Mouse (Mus musculus) fibroblast of lung, adult 2 months (primary cell): Measurements from ENCODE around the gene Catsper2.
"Not testable (repeated sequence)": the region's sequence is repeated elsewhere in the genome, so short reads cannot be mapped to it uniquely, and the experiment has no call there.

Experiments
- DNase-seq: peaks from one replicate; pipeline ENCODE4 v3.0.0-alpha.2; 2011; ENCODE audit warnings: low read depth

The Catsper2 gene

DNA sequence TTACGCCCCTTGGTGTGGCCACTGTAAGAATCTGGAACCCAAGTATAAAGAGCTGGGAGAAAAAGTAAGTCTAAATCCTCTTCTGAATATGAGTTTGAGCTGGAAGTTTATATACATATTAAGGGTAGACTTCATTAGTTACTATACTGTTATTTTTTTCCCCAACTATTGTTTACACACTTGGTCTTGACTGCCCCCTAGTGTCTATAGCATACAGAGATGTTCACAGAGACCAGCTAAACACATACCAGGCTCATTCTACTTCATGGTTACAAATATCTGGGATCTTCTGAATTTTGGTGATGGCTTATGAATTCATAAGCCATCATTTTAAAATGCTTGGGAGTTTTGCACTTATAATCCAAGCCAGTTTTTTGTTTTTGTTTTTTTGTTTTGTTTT lies 21.3 kb upstream of the Catsper2 start:
- DNase-seq = no peak

DNA sequence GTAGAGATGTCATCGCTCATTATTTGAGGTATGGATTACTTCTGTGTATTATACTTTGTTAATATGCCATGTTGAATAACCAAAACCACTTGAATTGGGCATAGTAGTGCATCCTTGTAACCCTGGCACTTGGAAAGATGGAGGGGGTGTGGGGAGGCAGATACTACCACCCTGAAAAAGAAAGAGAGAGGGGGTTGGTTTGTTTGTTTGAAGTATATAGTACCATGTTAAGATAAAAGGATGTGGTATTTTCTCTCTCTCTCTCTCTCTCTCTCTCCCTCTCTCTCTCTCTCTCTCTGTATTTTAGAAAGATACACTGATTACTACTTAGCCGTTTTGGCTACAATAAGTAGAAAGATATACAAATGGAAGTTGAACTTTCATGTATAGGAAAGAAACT lies 12.3 kb upstream of the Catsper2 start:
- no peak for DNase-seq

DNA sequence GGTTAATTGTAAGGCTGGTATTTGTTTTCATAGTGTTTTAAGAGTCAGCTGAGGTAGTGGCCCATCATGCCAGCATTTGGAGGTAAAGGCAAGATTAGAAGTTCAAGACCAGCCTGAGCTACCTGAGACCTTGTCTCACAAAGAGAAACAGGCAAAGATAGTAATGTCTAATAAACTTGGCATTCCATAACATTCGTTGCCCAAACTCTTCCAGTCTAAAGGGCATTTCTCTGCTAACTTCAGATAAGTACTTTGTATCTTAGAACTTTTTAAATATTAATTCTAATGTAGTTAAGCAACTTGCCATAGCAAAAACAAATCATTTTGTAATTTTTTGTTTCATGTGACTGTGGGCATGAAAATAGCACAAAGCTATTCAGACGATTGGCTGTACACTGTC lies 9.6 kb upstream of the Catsper2 start:
- DNase-seq = no peak

- no peak for DNase-seq
These were observed 4.9 kb upstream of the Catsper2 start for GRCm38 (mm10) chr2:121418476-121418875.

DNA sequence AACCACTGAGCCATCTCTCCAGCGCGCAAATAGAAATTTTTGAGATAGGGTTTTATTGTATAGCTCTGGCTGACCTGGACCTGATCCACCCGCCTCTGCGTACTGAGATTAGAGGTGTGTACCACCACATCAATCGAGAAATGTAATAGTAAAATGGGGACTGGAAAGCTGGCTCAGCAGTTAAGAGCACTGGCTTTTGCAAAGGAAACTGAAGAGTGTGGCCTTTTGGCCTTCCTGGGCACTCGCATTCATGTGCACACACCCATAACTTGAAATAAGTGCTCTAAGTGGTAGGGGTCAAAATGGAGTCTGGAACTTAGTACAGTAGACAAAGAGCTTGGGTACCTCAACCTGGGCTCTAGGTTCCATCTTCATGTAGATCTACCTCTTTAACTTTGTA lies 2.8 kb upstream of the Catsper2 start:
- no peak for DNase-seq

GRCm38 (mm10) chr2:121415591-121415990 lies 2.0 kb upstream of the Catsper2 start:
- DNase-seq = no peak

- no peak for DNase-seq
These were observed 1.5 kb upstream of the Catsper2 start for GRCm38 (mm10) chr2:121415103-121415502.

DNA sequence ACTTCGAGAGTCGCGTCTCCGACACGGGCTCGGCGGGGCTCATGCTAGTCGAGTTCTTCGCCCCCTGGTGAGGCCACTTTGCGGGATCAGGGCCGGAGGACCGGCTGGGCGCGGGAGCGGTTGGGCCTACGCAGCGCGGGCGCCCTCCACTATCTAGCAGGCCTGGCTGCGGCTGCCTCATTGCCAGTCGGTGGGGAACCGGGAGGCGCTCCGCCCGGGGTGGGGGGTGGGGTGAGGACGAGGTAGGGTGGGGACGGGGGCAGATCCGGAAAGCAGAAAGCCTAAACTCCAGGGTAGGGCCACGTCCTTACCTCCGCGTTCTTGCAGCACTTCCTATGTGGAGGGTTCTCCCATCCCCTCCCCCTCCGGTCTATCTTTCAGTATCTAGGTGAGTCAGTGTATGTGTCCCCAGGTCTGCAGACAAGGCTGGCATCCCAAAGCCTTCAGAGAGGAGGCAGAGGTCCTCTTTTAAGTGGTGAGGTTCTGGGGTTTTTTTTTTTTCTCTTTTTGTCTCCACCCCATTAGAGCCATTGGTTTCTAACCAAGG lies 620 bp upstream of the Catsper2 start:
- no peak for DNase-seq

- DNase-seq = no peak
These were observed 677 bp downstream of the Catsper2 start for GRCm38 (mm10) chr2:121412843-121413386.

GRCm38 (mm10) chr2:121408160-121408559 lies 5.4 kb downstream of the Catsper2 start:
- DNase-seq = no peak

GRCm38 (mm10) chr2:121403296-121403695 lies 10.3 kb downstream of the Catsper2 start:
- DNase-seq = no peak

GRCm38 (mm10) chr2:121396624-121397023 lies 17.0 kb downstream of the Catsper2 start:
- DNase-seq = peak; percentile 34

DNA sequence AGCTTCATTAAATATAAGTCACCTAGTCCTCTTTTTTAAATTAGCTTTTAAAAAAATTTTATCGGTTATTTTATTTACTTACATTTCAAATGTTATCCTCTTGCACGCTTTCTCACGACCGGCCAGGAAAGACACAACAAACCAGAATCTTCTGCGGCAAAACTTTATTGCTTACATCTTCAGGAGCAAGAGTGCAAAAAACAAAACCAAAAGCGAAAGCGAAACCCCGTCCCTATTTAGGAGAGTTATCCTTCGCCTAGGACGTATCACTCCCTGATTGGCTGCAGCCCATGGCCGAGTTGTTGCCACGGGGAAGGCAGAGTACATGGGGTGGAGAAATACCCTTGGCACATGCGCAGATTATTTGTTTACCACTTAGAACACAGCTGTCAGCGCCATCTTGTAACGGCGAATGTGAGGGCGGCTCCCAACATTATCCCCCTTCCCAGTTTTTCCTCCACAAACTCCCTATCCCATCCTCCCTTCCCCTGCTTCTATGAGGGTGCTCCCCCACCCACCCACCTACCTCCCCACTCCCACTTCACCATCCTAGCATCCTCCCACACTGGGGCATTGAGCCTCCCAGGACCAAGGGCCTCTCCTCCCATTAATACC lies 26.5 kb downstream of the Catsper2 start, which contains the start of gene Strc:
TSS of gene Strc (minus strand) at position 208 of the 615 bp plus-strand sequence.
- DNase-seq = not testable (repeated sequence)

DNA sequence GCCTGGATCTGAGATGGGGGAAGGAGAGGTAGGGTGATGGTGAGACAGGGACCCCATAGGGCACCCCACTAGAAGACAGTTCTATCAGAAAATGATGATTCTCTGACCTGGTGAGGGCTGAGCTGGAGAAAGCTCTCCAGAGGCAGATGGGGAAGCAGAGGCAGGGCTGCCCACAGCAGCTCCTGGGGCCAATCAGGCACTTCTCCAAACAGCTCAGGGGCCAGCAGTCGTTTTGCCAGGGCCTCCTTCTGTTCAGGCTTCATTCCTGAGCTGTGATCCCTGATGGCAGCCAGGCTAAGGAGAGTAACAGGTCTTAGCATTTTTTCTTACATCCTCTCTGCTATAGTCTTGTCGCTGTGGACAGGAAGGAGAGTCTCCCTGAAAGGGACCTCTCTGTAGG lies 38.8 kb downstream of the Catsper2 start:
- no peak for DNase-seq

DNA sequence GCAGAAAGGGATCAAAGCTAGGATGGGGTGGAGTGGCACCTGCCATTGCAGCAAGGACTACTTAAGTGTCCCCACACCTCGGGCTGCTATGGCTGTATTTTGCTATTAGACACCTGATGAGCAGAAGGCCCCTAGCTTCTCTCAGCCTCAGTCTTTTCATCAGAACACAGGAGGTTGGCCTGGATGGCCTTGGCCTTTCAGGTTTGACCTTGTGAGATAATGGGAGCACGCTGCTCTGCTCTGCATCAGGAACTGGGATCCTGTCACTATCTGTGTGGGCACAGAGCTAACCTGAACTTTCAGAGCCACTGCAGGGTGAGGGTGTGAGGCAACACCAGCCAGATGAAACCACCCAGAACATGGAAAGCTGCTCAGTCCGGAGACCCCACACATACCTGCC lies 41.3 kb downstream of the Catsper2 start:
- DNase-seq = no peak

DNA sequence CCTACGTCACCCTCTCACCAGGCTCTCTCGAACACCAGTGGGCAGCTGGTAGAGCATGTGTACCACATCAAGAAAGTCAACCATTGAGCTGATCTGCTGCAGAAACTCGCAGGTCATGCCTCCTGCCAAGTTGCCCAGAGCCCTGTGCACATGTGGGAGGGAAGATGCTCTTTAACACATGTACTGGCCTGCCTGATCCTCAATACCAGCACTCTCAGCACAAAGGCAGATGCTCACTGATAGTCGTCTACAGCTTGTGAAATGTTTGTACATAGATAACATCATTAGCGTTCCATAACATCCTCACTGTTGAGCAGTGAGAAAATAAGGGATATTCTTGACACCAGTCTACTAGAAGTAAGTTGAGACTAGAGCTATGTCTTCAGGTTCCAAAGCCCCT lies 42.7 kb downstream of the Catsper2 start:
- no peak for DNase-seq

DNA sequence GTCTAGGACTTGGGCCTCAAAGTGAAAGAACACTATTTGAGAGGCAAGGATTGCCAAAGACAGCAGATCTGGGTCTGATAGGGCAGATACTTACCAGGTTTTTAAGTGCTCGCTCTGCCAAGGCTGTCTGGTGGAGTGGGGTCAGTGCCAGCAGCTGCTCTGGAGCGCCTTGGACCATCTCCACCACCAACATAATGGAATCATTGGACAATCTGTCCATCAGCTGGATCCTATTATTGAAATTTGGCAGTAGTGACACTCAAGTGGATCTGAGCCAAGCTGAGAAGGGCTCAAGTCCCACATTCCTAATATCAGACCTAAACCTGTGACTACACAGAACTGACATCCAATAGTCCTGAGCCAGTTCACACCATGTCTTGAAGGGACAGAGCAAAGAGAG lies 44.8 kb downstream of the Catsper2 start:
- DNase-seq = peak; percentile 14

GRCm38 (mm10) chr2:121363656-121364055 lies 49.9 kb downstream of the Catsper2 start:
- no peak for DNase-seq

DNA sequence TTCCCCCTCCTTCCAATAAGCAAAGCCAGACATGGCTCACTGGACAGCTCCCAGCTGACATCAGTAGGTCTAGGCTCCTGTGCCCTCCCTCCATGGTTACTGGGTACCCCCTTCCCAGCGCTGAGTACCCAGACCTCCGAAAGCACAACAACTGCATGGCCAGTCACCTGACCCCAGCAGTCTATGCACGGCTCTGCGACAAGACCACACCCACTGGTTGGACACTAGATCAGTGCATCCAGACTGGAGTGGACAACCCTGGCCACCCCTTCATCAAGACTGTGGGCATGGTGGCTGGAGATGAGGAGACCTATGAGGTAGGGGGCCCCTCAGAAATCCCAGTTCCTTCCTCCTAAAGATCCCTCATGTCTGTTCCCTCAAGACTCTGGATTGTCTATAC lies 54.1 kb downstream of the Catsper2 start:
- no peak for DNase-seq

- no peak for DNase-seq
These were observed 55.2 kb downstream of the Catsper2 start for GRCm38 (mm10) chr2:121358381-121358780.

GRCm38 (mm10) chr2:121357961-121358360 lies 55.6 kb downstream of the Catsper2 start:
- no peak for DNase-seq

- DNase-seq = no peak
These were observed 56.1 kb downstream of the Catsper2 start, which contains the start of gene Ckmt1 for GRCm38 (mm10) chr2:121357494-121357893. Gene Ckmt1 (plus strand): TSS chr2:121357714.

DNA sequence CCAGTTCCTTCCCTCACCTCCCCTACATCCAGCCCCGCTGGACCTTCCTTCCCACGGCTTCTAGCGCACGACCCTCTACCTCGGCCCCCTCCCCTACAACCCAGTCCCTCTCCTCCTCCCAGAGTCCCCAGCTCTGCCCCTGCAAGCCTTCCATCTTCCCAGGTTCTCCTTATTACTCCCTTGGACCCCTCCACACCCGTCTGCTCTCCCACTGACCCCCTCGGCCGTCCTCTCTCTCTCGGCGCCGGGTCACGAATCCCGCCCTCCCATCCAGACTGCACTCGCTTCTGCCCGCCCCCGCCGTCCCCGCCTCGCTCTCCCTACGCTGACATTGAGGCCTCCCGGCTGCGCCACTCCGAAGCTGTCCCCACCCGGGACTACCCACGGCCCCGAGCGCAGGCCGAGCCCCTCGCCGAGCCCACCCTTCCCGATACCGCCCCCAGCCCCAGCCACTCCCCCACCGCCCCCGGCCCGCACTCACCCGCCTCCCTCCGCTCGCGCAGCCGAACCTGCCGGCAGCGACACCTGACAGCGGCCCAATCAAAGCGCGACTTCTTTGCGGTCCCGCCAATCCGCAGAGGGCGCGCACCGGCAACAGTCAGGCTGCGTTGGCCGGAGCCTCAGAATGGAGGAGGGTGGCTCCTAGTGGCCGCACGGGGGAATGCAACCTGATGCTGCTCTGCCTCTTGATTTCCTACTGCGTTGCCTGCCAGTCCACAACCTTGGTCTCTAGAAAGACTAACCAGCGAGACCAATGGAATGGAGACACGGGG lies 58.6 kb downstream of the Catsper2 start, which contains the start of gene Ppip5k1:
TSS of gene Ppip5k1 (minus strand) at position 577 of the 773 bp plus-strand sequence.
- DNase-seq = peak; percentile 81
